In genomic region chr17:80763065-80763681, GRCm38 (mm10) we compare ENCODE assay signal across 10 mouse cellular contexts. TPM values are rescaled to one million over a fixed set of nuclear protein-coding genes. Genes with fewer than 3 reads are reported as not detected.
DNase-seq lines count a peak whose midpoint lies in the region; ATAC-seq and TF ChIP-seq lines count a peak whose summit lies in the region.
"Had no signal": no experiment of that assay in that cellular context is flagged by ENCODE, and none has a peak within 500 bp of the region (broad histone marks: within the 10 kb centered on the region; RNA-seq: fewer than 3 reads in every experiment).

No protein-coding gene starts in this region.

- peak; percentile 28; the same call in 1 of the 2 replicates for ATAC-seq in intestine, embryonic 16.5 days
- ATAC-seq in intestine, postnatal 0 days, result no peak

- no peak overlapping the region for H3K27ac ChIP-seq in intestine, embryonic 16.5 days (ENCODE audit: low read length)
- no peak overlapping the region for H3K27ac ChIP-seq in intestine, postnatal 0 days (ENCODE audit: low read depth, low read length)
- H3K27ac ChIP-seq: hindbrain, embryonic 13.5 days had no signal

- 48% methylated on average over 11 of the region's 11 CpGs for WGBS in intestine, embryonic 16.5 days
- 47% methylated on average over 11 of the region's 11 CpGs for WGBS in intestine, postnatal 0 days

- no peak overlapping the region for H3K4me3 ChIP-seq in intestine, embryonic 16.5 days (ENCODE audit: low read length)
- H3K4me3 ChIP-seq in intestine, postnatal 0 days (ENCODE audit: low read depth, low read length), result no peak overlapping the region
- H3K4me3 ChIP-seq: hindbrain, embryonic 13.5 days had no signal

- H3K27me3 ChIP-seq in intestine, embryonic 16.5 days (replicated peaks; ENCODE audit: control insufficient read depth, insufficient read depth, low read length), result no peaks in the 10 kb centered on the region
- H3K27me3 ChIP-seq in intestine, postnatal 0 days (replicated peaks; ENCODE audit: control insufficient read depth, insufficient read depth, low read length), result no peaks in the 10 kb centered on the region
- H3K27me3 ChIP-seq: hindbrain, embryonic 13.5 days had no signal

- no peak overlapping the region for H3K4me2 ChIP-seq in intestine, embryonic 16.5 days (ENCODE audit: low read depth, low read length)
- H3K4me2 ChIP-seq in intestine, postnatal 0 days (replicated peaks; ENCODE audit: low read depth), result no peak overlapping the region
- H3K4me2 ChIP-seq: hindbrain, embryonic 13.5 days had no signal

- H3K9ac ChIP-seq in intestine, embryonic 16.5 days (ENCODE audit: low read depth, low read length), result no peak overlapping the region
- H3K9ac ChIP-seq in intestine, postnatal 0 days (ENCODE audit: low read depth, low read length), result no peak overlapping the region
- H3K9ac ChIP-seq: hindbrain, embryonic 13.5 days had no signal

- no peaks in the 10 kb centered on the region for H3K9me3 ChIP-seq in intestine, embryonic 16.5 days (ENCODE audit: control insufficient read depth, low read length)
- H3K9me3 ChIP-seq in intestine, postnatal 0 days (ENCODE audit: control insufficient read depth), result no peaks in the 10 kb centered on the region
- H3K9me3 ChIP-seq: hindbrain, embryonic 13.5 days had no signal

- H3K4me1 ChIP-seq in intestine, embryonic 16.5 days (ENCODE audit: control insufficient read depth, insufficient read depth, low read length), result no peaks in the 10 kb centered on the region
- H3K4me1 ChIP-seq in intestine, postnatal 0 days (replicated peaks; ENCODE audit: control insufficient read depth, insufficient read depth, low read length), result no peaks in the 10 kb centered on the region; the same call in 1 of the 2 replicates
- H3K4me1 ChIP-seq: hindbrain, embryonic 13.5 days had no signal

- peak; percentile 55 for DNase-seq in CD4-positive, CD25-positive, alpha-beta regulatory T cell, adult 2 months (ENCODE audit: low read depth, low spot score)
- DNase-seq in brain, embryonic 18.5 days (ENCODE audit: low read depth, low spot score), result peak; percentile 54
- DNase-seq in heart, postnatal 4 days, result peak; percentile 37
- DNase-seq in testis, postnatal 10 days (ENCODE audit: low spot score), result no peak
- no peak for DNase-seq in kidney, postnatal 14 days
- DNase-seq in cerebellum, adult 11-12 months, result no peak
- DNase-seq: right cerebral cortex, adult 18-20 months had no signal

- no peak for TF ChIP-seq CTCF in intestine, postnatal 0 days (IDR thresholded peaks at IDR 0.05; ENCODE audit: low read depth)

- H3K36me3 ChIP-seq in intestine, embryonic 16.5 days (ENCODE audit: control insufficient read depth, insufficient read depth, low read length), result no peaks in the 10 kb centered on the region
- H3K36me3 ChIP-seq in intestine, postnatal 0 days (ENCODE audit: control insufficient read depth, insufficient read depth), result no peaks in the 10 kb centered on the region
- H3K36me3 ChIP-seq: hindbrain, embryonic 13.5 days had no signal

RNA-seq across cellular contexts. Expression of gene Map4k3, which starts 34.9 kb away (rescaled TPM):
- 15.2 and 16.9 TPM in 2 replicates for polyA plus RNA-seq in intestine, embryonic 16.5 days (2015; fragmentation: Nextera tagmentation; extraction: Ambion mirVana)
- 13.5 and 13.8 TPM in 2 replicates for polyA plus RNA-seq in intestine, postnatal 0 days (2015; fragmentation: Nextera tagmentation; extraction: Ambion mirVana)
- 10 to 100 TPM; 49.6 to 51.9 TPM for total RNA-seq in heart, postnatal 4 days (2021)

Comparison
In these comparisons a context has a peak if more than half of its experiments do, and no peak if none do; other contexts are left out.
1. DNase-seq: peak in CD4-positive, CD25-positive, alpha-beta regulatory T cell, adult 2 months (single experiment), brain, embryonic 18.5 days (single experiment) and heart, postnatal 4 days (single experiment); none in testis, postnatal 10 days (single experiment), kidney, postnatal 14 days (single experiment) and cerebellum, adult 11-12 months (single experiment).